Mouse (Mus musculus): ENCODE data around the gene Tfap2c. TPM values are rescaled to one million over a fixed set of nuclear protein-coding genes. Genes with fewer than 3 reads are reported as not detected.

Gene Tfap2c
- polyA plus RNA-seq, 1 experiment from 2014 or later: not detected

GRCm38 (mm10) chr2:172561016-172561415, 11.6 kb downstream of the Tfap2c start:
- no peaks in the 10 kb centered on the region for H3K36me3 ChIP-seq (ENCODE audit: control insufficient read depth, insufficient read depth)
- no peak overlapping the region for H3K9ac ChIP-seq (ENCODE audit: low read depth, low read length)
- peaks cover 11% of the 10 kb centered on the region for H3K27me3 ChIP-seq (ENCODE audit: control insufficient read depth, insufficient read depth, low read depth, low read length)
- no peak for ATAC-seq (ENCODE audit: low read depth)
- no peaks in the 10 kb centered on the region for H3K9me3 ChIP-seq (replicated peaks; ENCODE audit: control insufficient read depth, low read length)
- H3K4me2 ChIP-seq (ENCODE audit: low read depth, low read length): no peak overlapping the region
- WGBS (ENCODE audit: insufficient replicate concordance): 38% methylated on average over 10 of the region's 10 CpGs
- H3K4me1 ChIP-seq (ENCODE audit: control insufficient read depth, low read depth, low read length): no peaks in the 10 kb centered on the region
- H3K4me3 ChIP-seq (ENCODE audit: low read depth, low read length): no peak overlapping the region
- no peak overlapping the region for H3K27ac ChIP-seq (ENCODE audit: low read length)

GRCm38 (mm10) chr2:172567835-172568234, 18.4 kb downstream of the Tfap2c start:
- H3K4me2 ChIP-seq (ENCODE audit: low read depth, low read length): no peak overlapping the region
- no peaks in the 10 kb centered on the region for H3K9me3 ChIP-seq (replicated peaks; ENCODE audit: control insufficient read depth, low read length)
- H3K27me3 ChIP-seq (ENCODE audit: control insufficient read depth, insufficient read depth, low read depth, low read length): no peaks in the 10 kb centered on the region
- no peak overlapping the region for H3K4me3 ChIP-seq (ENCODE audit: low read depth, low read length)
- 62% methylated on average over 9 of the region's 9 CpGs for WGBS (ENCODE audit: insufficient replicate concordance)
- no peak overlapping the region for H3K9ac ChIP-seq (ENCODE audit: low read depth, low read length)
- H3K4me1 ChIP-seq (ENCODE audit: control insufficient read depth, low read depth, low read length): no peaks in the 10 kb centered on the region
- ATAC-seq (ENCODE audit: low read depth): no peak
- no peaks in the 10 kb centered on the region for H3K36me3 ChIP-seq (ENCODE audit: control insufficient read depth, insufficient read depth)
- no peak overlapping the region for H3K27ac ChIP-seq (ENCODE audit: low read length)

GRCm38 (mm10) chr2:172568466-172568865, 19.1 kb downstream of the Tfap2c start:
- H3K9ac ChIP-seq (ENCODE audit: low read depth, low read length): no peak overlapping the region
- no peaks in the 10 kb centered on the region for H3K4me1 ChIP-seq (ENCODE audit: control insufficient read depth, low read depth, low read length)
- H3K9me3 ChIP-seq (replicated peaks; ENCODE audit: control insufficient read depth, low read length): no peaks in the 10 kb centered on the region
- no peak overlapping the region for H3K4me3 ChIP-seq (ENCODE audit: low read depth, low read length)
- H3K4me2 ChIP-seq (ENCODE audit: low read depth, low read length): no peak overlapping the region
- no peak for ATAC-seq (ENCODE audit: low read depth)
- 62% methylated on average over 2 of the region's 2 CpGs for WGBS (ENCODE audit: insufficient replicate concordance)
- H3K27ac ChIP-seq (ENCODE audit: low read length): no peak overlapping the region
- H3K27me3 ChIP-seq (ENCODE audit: control insufficient read depth, insufficient read depth, low read depth, low read length): no peaks in the 10 kb centered on the region
- no peaks in the 10 kb centered on the region for H3K36me3 ChIP-seq (ENCODE audit: control insufficient read depth, insufficient read depth)

- H3K36me3 ChIP-seq (ENCODE audit: control insufficient read depth, insufficient read depth): no peaks in the 10 kb centered on the region
- no peak overlapping the region for H3K4me2 ChIP-seq (ENCODE audit: low read depth, low read length)
- no peaks in the 10 kb centered on the region for H3K27me3 ChIP-seq (ENCODE audit: control insufficient read depth, insufficient read depth, low read depth, low read length)
- no peaks in the 10 kb centered on the region for H3K4me1 ChIP-seq (ENCODE audit: control insufficient read depth, low read depth, low read length)
- H3K27ac ChIP-seq (ENCODE audit: low read length): no peak overlapping the region
- H3K9me3 ChIP-seq (replicated peaks; ENCODE audit: control insufficient read depth, low read length): no peaks in the 10 kb centered on the region
- WGBS (ENCODE audit: insufficient replicate concordance): 54% methylated on average over 2 of the region's 2 CpGs
- ATAC-seq (ENCODE audit: low read depth): no peak
- H3K9ac ChIP-seq (ENCODE audit: low read depth, low read length): no peak overlapping the region
- no peak overlapping the region for H3K4me3 ChIP-seq (ENCODE audit: low read depth, low read length)
Measured at GRCm38 (mm10) chr2:172577196-172577766, 27.9 kb downstream of the Tfap2c start.

- no peak overlapping the region for H3K27ac ChIP-seq (ENCODE audit: low read length)
- no peak for ATAC-seq (ENCODE audit: low read depth)
- H3K27me3 ChIP-seq (ENCODE audit: control insufficient read depth, insufficient read depth, low read depth, low read length): no peaks in the 10 kb centered on the region
- no peaks in the 10 kb centered on the region for H3K9me3 ChIP-seq (replicated peaks; ENCODE audit: control insufficient read depth, low read length)
- WGBS (ENCODE audit: insufficient replicate concordance): 62% methylated on average over 5 of the region's 5 CpGs
- H3K9ac ChIP-seq (ENCODE audit: low read depth, low read length): no peak overlapping the region
- no peaks in the 10 kb centered on the region for H3K36me3 ChIP-seq (ENCODE audit: control insufficient read depth, insufficient read depth)
- no peaks in the 10 kb centered on the region for H3K4me1 ChIP-seq (ENCODE audit: control insufficient read depth, low read depth, low read length)
- H3K4me2 ChIP-seq (ENCODE audit: low read depth, low read length): no peak overlapping the region
- H3K4me3 ChIP-seq (ENCODE audit: low read depth, low read length): no peak overlapping the region
Measured at GRCm38 (mm10) chr2:172579221-172579620, 29.8 kb downstream of the Tfap2c start.

- Histone ChIP-seq H3K27ac (ENCODE audit: low read length) (no peak overlapping the region), H3K4me2 (ENCODE audit: low read depth, low read length) (no peak overlapping the region), H3K9me3 (replicated peaks; ENCODE audit: control insufficient read depth, low read length) (no peaks in the 10 kb centered on the region), H3K9ac (ENCODE audit: low read depth, low read length) (no peak overlapping the region), H3K27me3 (ENCODE audit: control insufficient read depth, insufficient read depth, low read depth, low read length) (no peaks in the 10 kb centered on the region), H3K4me3 (ENCODE audit: low read depth, low read length) (no peak overlapping the region), H3K36me3 (ENCODE audit: control insufficient read depth, insufficient read depth) (no peaks in the 10 kb centered on the region), H3K4me1 (ENCODE audit: control insufficient read depth, low read depth, low read length) (no peaks in the 10 kb centered on the region)
- 65% methylated on average over 12 of the region's 12 CpGs for WGBS (ENCODE audit: insufficient replicate concordance)
- no peak for ATAC-seq (ENCODE audit: low read depth)
Measured at GRCm38 (mm10) chr2:172580536-172581265, 31.3 kb downstream of the Tfap2c start.

GRCm38 (mm10) chr2:172583312-172583711, 33.9 kb downstream of the Tfap2c start:
- no peak overlapping the region for H3K27ac ChIP-seq (ENCODE audit: low read length)
- no peak for ATAC-seq (ENCODE audit: low read depth)
- H3K4me2 ChIP-seq (ENCODE audit: low read depth, low read length): no peak overlapping the region
- H3K4me3 ChIP-seq (ENCODE audit: low read depth, low read length): no peak overlapping the region
- WGBS (ENCODE audit: insufficient replicate concordance): 31% methylated on average over 7 of the region's 7 CpGs
- no peaks in the 10 kb centered on the region for H3K27me3 ChIP-seq (ENCODE audit: control insufficient read depth, insufficient read depth, low read depth, low read length)
- no peak overlapping the region for H3K9ac ChIP-seq (ENCODE audit: low read depth, low read length)
- H3K36me3 ChIP-seq (ENCODE audit: control insufficient read depth, insufficient read depth): no peaks in the 10 kb centered on the region
- H3K4me1 ChIP-seq (ENCODE audit: control insufficient read depth, low read depth, low read length): no peaks in the 10 kb centered on the region
- no peaks in the 10 kb centered on the region for H3K9me3 ChIP-seq (replicated peaks; ENCODE audit: control insufficient read depth, low read length)

GRCm38 (mm10) chr2:172585329-172585728, 35.9 kb downstream of the Tfap2c start:
- Histone ChIP-seq H3K27ac (ENCODE audit: low read length) (no peak overlapping the region), H3K4me1 (ENCODE audit: control insufficient read depth, low read depth, low read length) (no peaks in the 10 kb centered on the region), H3K9me3 (replicated peaks; ENCODE audit: control insufficient read depth, low read length) (no peaks in the 10 kb centered on the region), H3K9ac (ENCODE audit: low read depth, low read length) (no peak overlapping the region), H3K4me2 (ENCODE audit: low read depth, low read length) (no peak overlapping the region), H3K4me3 (ENCODE audit: low read depth, low read length) (no peak overlapping the region), H3K27me3 (ENCODE audit: control insufficient read depth, insufficient read depth, low read depth, low read length) (no peaks in the 10 kb centered on the region), H3K36me3 (ENCODE audit: control insufficient read depth, insufficient read depth) (no peaks in the 10 kb centered on the region)
- WGBS (ENCODE audit: insufficient replicate concordance): 27% methylated on average over 6 of the region's 6 CpGs
- no peak for ATAC-seq (ENCODE audit: low read depth)

- Histone ChIP-seq H3K27me3 (ENCODE audit: control insufficient read depth, insufficient read depth, low read depth, low read length) (no peaks in the 10 kb centered on the region), H3K4me2 (ENCODE audit: low read depth, low read length) (no peak overlapping the region), H3K27ac (ENCODE audit: low read length) (no peak overlapping the region), H3K4me1 (ENCODE audit: control insufficient read depth, low read depth, low read length) (no peaks in the 10 kb centered on the region; the same call in 1 of the 2 replicates), H3K9me3 (replicated peaks; ENCODE audit: control insufficient read depth, low read length) (no peaks in the 10 kb centered on the region), H3K9ac (ENCODE audit: low read depth, low read length) (no peak overlapping the region), H3K36me3 (ENCODE audit: control insufficient read depth, insufficient read depth) (no peaks in the 10 kb centered on the region), H3K4me3 (ENCODE audit: low read depth, low read length) (no peak overlapping the region)
- WGBS (ENCODE audit: insufficient replicate concordance): 60% methylated on average over 1 of the region's 1 CpGs
- ATAC-seq (ENCODE audit: low read depth): no peak
Measured at GRCm38 (mm10) chr2:172589048-172589447, 39.7 kb downstream of the Tfap2c start.
